Mouse (Mus musculus) lung, postnatal 0 days (tissue): Measurements from ENCODE around the gene Ankfn1. TPM values are rescaled to one million over a fixed set of nuclear protein-coding genes. Genes with fewer than 3 reads are reported as not detected.

Source experiments
- ATAC-seq: fragments of 200-750 bp; cut with Nextera tagmentation; 2 replicates; pipeline ENCODE4 v1.8.0; 2017; ENCODE audit warnings: moderate library complexity
- DNase-seq: peaks from one replicate; pipeline ENCODE4 v3.0.0-alpha.2; 2016; ENCODE audit warnings: low spot score
- H3K27ac ChIP-seq: fragments of 300-500 bp; sonication (generic); 2 replicates; pipeline ENCODE4 v1.5.1; 2014; ENCODE audit warnings: antibody characterized with exemption, mild to moderate bottlenecking, low read length, mixed read lengths
- H3K27me3 ChIP-seq: fragments of 300-500 bp; sonication (generic); replicated peaks from 2 replicates; pipeline ENCODE4 v1.6.1; 2014; ENCODE audit warnings: low read length, mixed read lengths; ENCODE audit not compliant: insufficient read depth
- H3K36me3 ChIP-seq: fragments of 300-500 bp; sonication (generic); 2 replicates; pipeline ENCODE4 v1.6.1; 2014; ENCODE audit warnings: low read length, mixed read lengths; ENCODE audit not compliant: insufficient read depth
- H3K4me1 ChIP-seq: fragments of 300-500 bp; sonication (generic); 2 replicates; pipeline ENCODE4 v1.6.1; 2014; ENCODE audit warnings: antibody characterized with exemption, low read depth, low read length, mixed read lengths; ENCODE audit not compliant: insufficient read depth
- H3K4me2 ChIP-seq: fragments of 300-500 bp; sonication (generic); replicated peaks from 2 replicates; pipeline ENCODE4 v1.6.1; 2014; ENCODE audit warnings: low read depth, mild to moderate bottlenecking, low read length, moderate library complexity, mixed read lengths
- H3K4me3 ChIP-seq: fragments of 300-500 bp; sonication (generic); 2 replicates; pipeline ENCODE4 v1.5.1; 2014; ENCODE audit warnings: low read depth, low read length
- H3K9ac ChIP-seq: fragments of 300-500 bp; sonication (generic); replicated peaks from 2 replicates; pipeline ENCODE4 v1.6.1; 2014; ENCODE audit warnings: low read depth, mild to moderate bottlenecking
- H3K9me3 ChIP-seq: fragments of 300-500 bp; sonication (generic); 2 replicates; pipeline ENCODE4 v1.6.1; 2016; ENCODE audit warnings: low read length, mixed read lengths
- CTCF ChIP-seq: IDR thresholded peaks from 2 replicates; pipeline ENCODE4 v1.5.1; 2016; ENCODE audit warnings: antibody characterized with exemption, mild to moderate bottlenecking
- EP300 ChIP-seq: IDR thresholded peaks from 2 replicates; pipeline ENCODE4 v1.6.1; 2016; ENCODE audit warnings: antibody characterized with exemption, mild to moderate bottlenecking, control low read depth
- WGBS: fragments of 180-500 bp; shearing (Covaris S2); extraction: QIAGEN DNeasy Blood & Tissue Kit; methylation state at CpG from one replicate; pipeline ENCODE4 v1.1.7; 2014; 5-methylcytosine and 5-hydroxymethylcytosine counted together
- polyA plus RNA-seq: library from polyadenylated mRNA; unstranded; fragments of >200 nt; fragmentation: Nextera tagmentation; extraction: Ambion mirVana; gene quantifications from 2 replicates; pipeline ENCODE4 v1.2.1, GENCODE M21; 2015

Ankfn1 gene
- polyA plus RNA-seq, 1 experiment from 2014 or later = 0.85 TPM

DNA sequence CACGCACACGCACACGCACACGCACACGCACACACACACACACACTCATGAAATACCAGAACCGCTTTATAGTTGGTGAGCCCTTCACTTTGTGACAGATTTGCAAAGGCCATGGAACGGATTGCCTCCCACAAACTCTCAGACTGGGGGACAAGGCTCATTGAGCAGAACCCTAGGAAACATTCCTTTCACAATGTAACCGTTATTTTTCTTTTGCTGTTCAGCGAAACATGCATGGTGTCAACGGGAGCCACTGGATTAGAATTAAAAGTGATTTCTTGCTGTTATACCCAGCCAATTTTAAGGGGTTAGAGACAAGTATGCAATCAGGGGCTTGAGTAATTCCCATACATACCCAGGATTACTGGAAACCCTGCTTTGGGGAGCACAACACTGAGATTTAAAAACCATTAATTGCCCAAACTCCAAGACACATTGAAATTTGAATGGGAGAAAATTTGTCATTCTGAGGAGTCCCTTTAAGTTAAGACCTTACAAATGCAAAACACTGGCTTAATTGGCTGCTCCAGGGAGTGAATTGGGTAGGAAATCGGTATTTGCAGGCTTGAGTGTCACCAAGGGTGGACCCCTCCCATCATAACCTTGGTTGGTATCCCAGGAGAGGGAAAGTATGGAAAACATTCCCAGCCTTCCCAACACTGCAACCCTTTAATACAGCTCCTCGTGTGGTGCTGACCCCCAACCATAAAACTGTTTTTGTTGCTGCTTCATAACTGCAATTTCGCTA is 153.6 kb downstream of the Ankfn1 start:
- WGBS = 88% methylated on average over 13 of the region's 13 CpGs
- Histone ChIP-seq H3K4me1 (no peaks in the 10 kb centered on the region), H3K27ac (no peak overlapping the region), H3K4me3 (no peak overlapping the region), H3K36me3 (no peaks in the 10 kb centered on the region), H3K9ac (no peak overlapping the region), H3K9me3 (no peaks in the 10 kb centered on the region), H3K4me2 (no peak overlapping the region), H3K27me3 (no peaks in the 10 kb centered on the region)
- TF ChIP-seq EP300 (no peak), CTCF (no peak)
- DNase-seq (no peak), ATAC-seq (no peak)

DNA sequence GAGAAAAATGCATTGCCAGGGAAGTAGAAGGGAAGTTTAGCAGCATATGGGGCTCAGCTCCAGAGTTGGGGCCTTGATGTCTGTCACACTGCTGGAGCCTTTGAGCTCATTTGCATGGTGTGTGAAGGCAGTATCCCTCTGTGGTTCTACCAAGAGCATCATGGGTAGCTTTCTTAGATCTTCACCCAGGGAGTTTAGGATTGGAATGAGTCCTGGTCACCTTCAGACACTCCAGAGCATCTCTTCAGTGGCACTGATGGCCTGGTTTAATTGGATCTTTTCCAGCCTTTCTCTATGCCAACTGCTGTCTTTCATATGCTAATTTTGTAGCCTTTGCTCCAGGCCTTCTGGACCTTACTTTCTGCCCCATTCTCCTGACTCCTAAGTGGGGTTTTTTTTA is 157.5 kb downstream of the Ankfn1 start:
- Histone ChIP-seq H3K27ac (no peak overlapping the region), H3K4me2 (no peak overlapping the region), H3K36me3 (no peaks in the 10 kb centered on the region), H3K4me1 (no peaks in the 10 kb centered on the region), H3K9me3 (no peaks in the 10 kb centered on the region), H3K9ac (no peak overlapping the region), H3K27me3 (no peaks in the 10 kb centered on the region), H3K4me3 (no peak overlapping the region)
- no peak for TF ChIP-seq EP300
- no peak for TF ChIP-seq CTCF
- DNase-seq = no peak
- no peak for ATAC-seq

DNA sequence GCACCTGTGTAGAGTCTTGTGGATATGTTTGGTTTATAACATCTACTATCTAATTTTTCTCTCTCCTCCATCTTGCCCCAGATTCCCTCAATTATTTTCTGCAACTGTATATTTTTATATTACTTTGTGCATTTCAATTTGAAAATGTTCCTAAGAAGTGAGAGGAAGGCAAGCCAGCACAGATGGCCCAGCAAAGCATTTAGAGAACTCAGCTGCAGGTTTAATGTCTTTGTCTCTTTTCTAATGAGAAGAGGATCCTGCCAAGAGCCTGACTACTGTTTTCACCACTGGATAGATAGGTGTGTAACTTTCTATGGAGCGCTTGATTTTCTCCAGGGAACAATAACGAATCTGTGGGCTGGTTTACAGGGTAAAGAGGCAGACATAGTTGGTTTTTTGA is 161.6 kb downstream of the Ankfn1 start:
- WGBS = 86% methylated on average over 2 of the region's 2 CpGs
- Histone ChIP-seq H3K27me3 (no peaks in the 10 kb centered on the region), H3K4me3 (no peak overlapping the region), H3K27ac (no peak overlapping the region), H3K9me3 (no peaks in the 10 kb centered on the region), H3K36me3 (no peaks in the 10 kb centered on the region), H3K4me1 (no peaks in the 10 kb centered on the region), H3K9ac (no peak overlapping the region), H3K4me2 (no peak overlapping the region)
- no peak for DNase-seq
- no peak for TF ChIP-seq EP300
- TF ChIP-seq CTCF = no peak
- no peak for ATAC-seq

DNA sequence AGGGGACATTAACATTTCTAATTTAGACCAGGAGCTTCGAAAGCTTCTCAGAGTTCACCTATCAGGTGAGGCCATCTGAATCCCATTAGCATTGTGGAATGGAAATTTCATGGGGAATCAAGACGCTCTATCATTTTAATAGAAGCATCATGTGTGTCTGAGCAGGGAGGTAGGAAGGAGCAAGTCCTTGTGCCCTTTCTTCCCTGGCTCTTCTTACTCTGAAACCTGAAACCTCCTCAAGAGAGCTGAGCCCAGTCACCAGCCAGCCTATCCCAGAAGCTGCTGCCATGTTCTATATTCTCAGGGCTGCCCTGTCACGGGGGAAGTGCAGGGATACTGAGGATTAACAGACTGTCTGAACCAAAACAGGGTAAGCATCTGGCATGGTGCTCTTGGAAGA is 165.9 kb downstream of the Ankfn1 start:
- ATAC-seq (no peak), DNase-seq (no peak)
- Histone ChIP-seq H3K27me3 (no peaks in the 10 kb centered on the region), H3K4me3 (no peak overlapping the region), H3K36me3 (no peaks in the 10 kb centered on the region), H3K4me2 (no peak overlapping the region), H3K9me3 (no peaks in the 10 kb centered on the region), H3K9ac (no peak overlapping the region), H3K4me1 (no peaks in the 10 kb centered on the region), H3K27ac (no peak overlapping the region)
- TF ChIP-seq CTCF = no peak
- TF ChIP-seq EP300 = no peak
- WGBS = 64% methylated on average over 3 of the region's 3 CpGs

DNA sequence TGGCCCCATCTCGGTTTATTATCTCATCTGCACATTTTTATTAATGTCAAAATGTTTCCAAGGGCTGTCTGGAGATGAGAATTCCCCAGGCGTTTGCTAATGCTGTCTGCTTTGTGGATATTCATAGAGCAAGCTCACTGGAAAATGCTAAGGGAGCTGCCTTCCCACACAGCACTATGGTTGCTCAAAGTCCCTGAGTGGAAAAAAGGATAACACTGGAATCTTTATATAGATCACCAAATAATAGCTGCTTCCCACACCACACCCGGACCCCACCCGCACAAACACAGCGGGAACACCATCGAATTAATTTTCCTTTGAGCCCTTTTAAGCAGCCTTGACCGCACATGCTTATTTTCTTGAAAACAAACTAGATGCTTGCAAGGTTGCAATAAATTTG is 169.4 kb downstream of the Ankfn1 start:
- Histone ChIP-seq H3K4me1 (no peaks in the 10 kb centered on the region), H3K36me3 (no peaks in the 10 kb centered on the region), H3K4me3 (no peak overlapping the region), H3K27ac (no peak overlapping the region), H3K9me3 (no peaks in the 10 kb centered on the region), H3K9ac (no peak overlapping the region), H3K4me2 (no peak overlapping the region), H3K27me3 (no peaks in the 10 kb centered on the region)
- no peak for DNase-seq
- no peak for TF ChIP-seq CTCF
- no peak for TF ChIP-seq EP300
- no peak for ATAC-seq
- 67% methylated on average over 7 of the region's 7 CpGs for WGBS

DNA sequence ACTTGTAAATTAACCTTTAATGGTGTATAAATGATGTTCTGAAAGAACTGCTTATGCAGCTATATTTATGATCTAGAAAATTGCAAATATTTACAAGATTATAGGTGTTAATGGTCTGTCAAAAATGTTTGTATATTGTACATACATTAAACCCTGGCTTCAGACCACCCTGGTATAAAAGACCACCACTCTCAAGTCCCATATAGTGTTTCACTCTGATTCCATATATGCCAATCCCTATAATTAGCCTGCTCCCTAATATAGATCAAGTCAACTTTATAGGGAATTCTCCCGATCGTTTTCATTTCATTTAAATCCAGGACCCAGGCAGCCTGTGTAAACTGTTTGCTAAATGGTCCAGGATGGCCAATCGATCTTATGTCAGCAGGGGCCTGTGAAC is 170.2 kb downstream of the Ankfn1 start:
- Histone ChIP-seq H3K4me3 (no peak overlapping the region), H3K4me2 (no peak overlapping the region), H3K36me3 (no peaks in the 10 kb centered on the region), H3K27ac (no peak overlapping the region), H3K9me3 (no peaks in the 10 kb centered on the region), H3K4me1 (no peaks in the 10 kb centered on the region), H3K9ac (no peak overlapping the region), H3K27me3 (no peaks in the 10 kb centered on the region)
- ATAC-seq (no peak), DNase-seq (no peak)
- WGBS = 33% methylated on average over 3 of the region's 3 CpGs
- TF ChIP-seq EP300 (no peak), CTCF (no peak)

DNA sequence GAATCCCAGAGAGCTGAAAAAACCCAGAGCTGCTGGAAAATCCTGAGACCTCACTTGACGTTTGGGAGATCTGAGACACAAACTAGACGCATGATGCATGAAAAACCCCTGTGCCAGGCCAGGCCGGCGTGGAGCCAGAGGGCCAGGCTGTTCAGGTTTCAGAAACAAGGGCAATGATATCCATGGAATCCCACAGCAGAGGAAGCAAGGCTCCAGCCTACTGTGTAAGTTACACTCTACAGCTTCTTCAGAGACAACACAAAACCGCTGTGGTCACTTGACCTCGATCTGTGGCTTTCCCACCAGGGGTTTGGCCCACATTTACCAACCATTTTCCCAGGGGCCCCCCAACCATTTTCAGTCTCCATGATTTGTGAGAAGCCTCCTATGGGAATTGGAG is 171.1 kb downstream of the Ankfn1 start:
- no peaks in the 10 kb centered on the region for H3K9me3 ChIP-seq
- no peak overlapping the region for H3K4me3 ChIP-seq
- ATAC-seq = no peak
- WGBS = 43% methylated on average over 6 of the region's 6 CpGs
- H3K27me3 ChIP-seq = no peaks in the 10 kb centered on the region
- H3K36me3 ChIP-seq = no peaks in the 10 kb centered on the region
- no peak overlapping the region for H3K27ac ChIP-seq
- H3K9ac ChIP-seq = no peak overlapping the region
- H3K4me1 ChIP-seq = no peaks in the 10 kb centered on the region
- no peak for DNase-seq
- no peak overlapping the region for H3K4me2 ChIP-seq
- TF ChIP-seq CTCF (no peak), EP300 (no peak)
